Mouse (Mus musculus) left cerebral cortex, adult 2 months (tissue): ENCODE data around the gene Atg10. TPM values are rescaled to one million over a fixed set of nuclear protein-coding genes. Genes with fewer than 3 reads are reported as not detected.
"Not testable (repeated sequence)": the region's sequence is repeated elsewhere in the genome, so short reads cannot be mapped to it uniquely, and the experiment has no call there.

Experiments
- DNase-seq, 2 experiments: peaks; one replicate each; pipeline ENCODE4 v3.0.0; 2021 to 2022; ENCODE audit warnings: low spot score in 2 of 2, mixed read lengths in 1 of 2; ENCODE audit errors: extremely low spot score in 1 of 2
- H3K27ac ChIP-seq: fragments of 200-600 bp; 2 replicates; pipeline ENCODE4 v1.8.1; 2022
- H3K4me3 ChIP-seq: fragments of 200-600 bp; 2 replicates; pipeline ENCODE4 v1.8.1; 2022
- CTCF ChIP-seq: fragments of 200-600 bp; IDR thresholded peaks from 2 replicates; pipeline ENCODE4 v1.8.1; 2022; ENCODE audit warnings: antibody characterized with exemption, mild to moderate bottlenecking, moderate library complexity
- intact Hi-C: fragments of 180-260 bp; cut with DNase I; formaldehyde crosslinking; loops from one replicate; pipeline ENCODE4 v1.15.1; 2025
- long read RNA-seq, 2 experiments: library from polyadenylated mRNA; stranded (forward); transcript quantifications; one replicate each; pipeline ENCODE4 v2.0.0; 2021; ENCODE audit warnings: borderline mapping rate in 2 of 2
- total RNA-seq, 2 experiments: library from RNA; stranded (reverse); gene quantifications; 2 replicates each; pipeline ENCODE4 v1.2.3; 2021

Gene Atg10
- 10 to 100 TPM; 13.9 to 14.5 TPM for total RNA-seq
- long read RNA-seq, experiment 1, transcript Atg10-201 (8 exons, 1,583 nt) = major isoform, 8 of 15 reads
- long read RNA-seq, experiment 1, partial matches to known transcripts = 0 of 15 reads
- long read RNA-seq, experiment 1, other reads (novel, unspliced or antisense) = 4 of 15 reads
- long read RNA-seq, experiment 2, transcript Atg10-201 (8 exons, 1,583 nt) = major isoform, 8 of 11 reads
- long read RNA-seq, experiment 2, partial matches to known transcripts = 2 of 11 reads
- long read RNA-seq, experiment 2, other reads (novel, unspliced or antisense) = 1 of 11 reads

GRCm38 (mm10) chr13:91223587-91224437, at the start of gene Atg10:
TSS of gene Atg10 (minus strand) at chr13:91223968.
- DNase-seq = peak; percentile 90 to 92
- peak within 1 kb of the TSS; percentile 99 for H3K27ac ChIP-seq
- no peak for TF ChIP-seq CTCF
- intact Hi-C loops = loop anchor here (1.0 to 5.0 kb wide), 4 partner anchors 97 to 413 kb away; partner anchors contain the start of gene Ssbp2
- H3K4me3 ChIP-seq = peak within 1 kb of the TSS; percentile 97

- no peak overlapping the region for H3K27ac ChIP-seq
- DNase-seq = no peak
- H3K4me3 ChIP-seq = no peak overlapping the region
- TF ChIP-seq CTCF = no peak
- intact Hi-C loops = no loop called here
Measured at GRCm38 (mm10) chr13:91252406-91252805, 28.6 kb upstream of the Atg10 start.

GRCm38 (mm10) chr13:91251636-91252035, 27.9 kb upstream of the Atg10 start:
- no peak for TF ChIP-seq CTCF
- intact Hi-C loops = no loop called here
- Histone ChIP-seq H3K4me3 (no peak overlapping the region), H3K27ac (no peak overlapping the region)
- no peak for DNase-seq

- DNase-seq, H3K4me3 ChIP-seq, H3K27ac ChIP-seq, intact Hi-C loops: not testable (repeated sequence)
Measured at GRCm38 (mm10) chr13:91250050-91250449, 26.3 kb upstream of the Atg10 start.

GRCm38 (mm10) chr13:91246472-91246871, 22.7 kb upstream of the Atg10 start:
- no peak for TF ChIP-seq CTCF
- no peak for DNase-seq
- Histone ChIP-seq H3K27ac (no peak overlapping the region), H3K4me3 (no peak overlapping the region)
- intact Hi-C loops = loop anchor here (5.0 kb wide), 1 partner anchor 46 kb away; no protein-coding TSS in a partner anchor

- no peak for TF ChIP-seq CTCF
- intact Hi-C loops = no loop called here
- H3K4me3 ChIP-seq = no peak overlapping the region
- no peak for DNase-seq
- no peak overlapping the region for H3K27ac ChIP-seq
Measured at GRCm38 (mm10) chr13:91237976-91238375, 14.2 kb upstream of the Atg10 start.

- Histone ChIP-seq H3K4me3 (no peak overlapping the region), H3K27ac (no peak overlapping the region)
- no peak for DNase-seq
- no peak for TF ChIP-seq CTCF
- intact Hi-C loops = no loop called here
Measured at GRCm38 (mm10) chr13:91236884-91237283, 13.1 kb upstream of the Atg10 start.

GRCm38 (mm10) chr13:91224438-91224814, 658 bp upstream of the Atg10 start:
- intact Hi-C loops = loop anchor here (1.0 to 5.0 kb wide), 4 partner anchors 97 to 413 kb away; partner anchors contain the start of gene Ssbp2
- Histone ChIP-seq H3K27ac (peak overlapping the region; percentile 99), H3K4me3 (peak overlapping the region; percentile 97)
- DNase-seq = no peak
- no peak for TF ChIP-seq CTCF

- intact Hi-C loops = loop anchor here (5.0 kb wide), 2 partner anchors 96 to 414 kb away; no protein-coding TSS in a partner anchor
Measured at GRCm38 (mm10) chr13:91223063-91223462, 705 bp downstream of the Atg10 start.

GRCm38 (mm10) chr13:91221696-91222095, 2.1 kb downstream of the Atg10 start:
- DNase-seq = no peak
- intact Hi-C loops = loop anchor here (5.0 kb wide), 2 partner anchors 94 to 416 kb away; no protein-coding TSS in a partner anchor
- Histone ChIP-seq H3K27ac (no peak overlapping the region), H3K4me3 (no peak overlapping the region)
- no peak for TF ChIP-seq CTCF

More at GRCm38 (mm10) chr13:91223063-91223462, 705 bp downstream of the Atg10 start:
- peak overlapping the region; percentile 99 for H3K27ac ChIP-seq
- DNase-seq = no peak
- H3K4me3 ChIP-seq = peak overlapping the region; percentile 97
- TF ChIP-seq CTCF = no peak

- intact Hi-C loops = no loop called here
- DNase-seq = no peak
Measured at GRCm38 (mm10) chr13:91217691-91218090, 6.1 kb downstream of the Atg10 start.

GRCm38 (mm10) chr13:91216656-91217205, 7.0 kb downstream of the Atg10 start:
- intact Hi-C loops = no loop called here
- TF ChIP-seq CTCF = no peak

More at GRCm38 (mm10) chr13:91217691-91218090, 6.1 kb downstream of the Atg10 start:
- TF ChIP-seq CTCF = no peak
- Histone ChIP-seq H3K27ac (no peak overlapping the region), H3K4me3 (no peak overlapping the region)

More at GRCm38 (mm10) chr13:91216656-91217205, 7.0 kb downstream of the Atg10 start:
- Histone ChIP-seq H3K4me3 (no peak overlapping the region), H3K27ac (no peak overlapping the region)
- no peak for DNase-seq
